Mouse (Mus musculus): ENCODE measurements at regions not wholly inside any gene's neighbourhood (a gene's known extent, or its start where the extent isn't known, plus 50 kb on each side); places are given as distances from the start of the nearest gene placed in this dataset.

DNA sequence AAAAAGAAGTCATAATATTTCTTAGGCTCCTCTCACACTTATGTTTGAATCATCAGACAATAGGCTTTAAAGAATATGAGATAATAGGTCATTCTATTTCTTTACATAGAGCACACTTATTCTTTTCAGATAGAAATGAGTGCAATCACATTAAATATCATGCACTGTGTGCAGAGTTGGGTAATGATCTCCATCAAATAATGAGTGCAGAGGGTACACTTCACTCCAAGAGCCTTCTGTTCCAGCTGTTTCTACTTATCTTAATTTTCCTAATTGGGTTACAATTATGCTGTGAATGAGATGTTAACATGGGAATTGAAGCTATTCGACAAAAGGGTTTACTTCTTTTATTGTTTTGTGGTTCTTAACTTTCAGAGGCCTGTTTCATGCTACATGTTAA, 707.5 kb upstream of the Mdga2 start:
- TF ChIP-seq ZMIZ1 (IDR thresholded peaks at IDR 0.05; ENCODE audit: low read depth, low read length) (no peak), EP300 (IDR thresholded peaks at IDR 0.05; ENCODE audit: low read depth in 1 of 2, low read length in 2 of 2) (no peak), RCOR1 (IDR thresholded peaks at IDR 0.05; ENCODE audit: low read depth, low read length) (no peak), POLR2A (IDR thresholded peaks at IDR 0.05; ENCODE audit: control insufficient read depth in 1 of 2, insufficient read depth in 1 of 2, low read depth in 1 of 2, low read length in 2 of 2, poor library complexity in 1 of 2) (no peak), CTCF (IDR thresholded peaks at IDR 0.05 in 2 of 3, conservative IDR thresholded peaks at IDR 0.05 in 1 of 3; ENCODE audit: control insufficient read depth in 1 of 3, insufficient read depth in 1 of 3, low read depth in 2 of 3, low read length in 3 of 3, poor library complexity in 1 of 3, severe bottlenecking in 1 of 3) (no peak), ZKSCAN1 (IDR thresholded peaks at IDR 0.05; ENCODE audit: low read depth, low read length) (no peak), USF1 (IDR thresholded peaks at IDR 0.05; ENCODE audit: low read depth, low read length) (no peak), CHD1 (IDR thresholded peaks at IDR 0.05; ENCODE audit: low read depth, low read length) (no peak), GATA1 (IDR thresholded peaks at IDR 0.05; ENCODE audit: low read depth, low read length) (no peak), CHD2 (IDR thresholded peaks at IDR 0.05; ENCODE audit: low read length) (no peak), TCF12 (IDR thresholded peaks at IDR 0.05; ENCODE audit: low read depth, low read length) (no peak), ELF1 (IDR thresholded peaks at IDR 0.05; ENCODE audit: low read depth, low read length) (no peak), MXI1 (IDR thresholded peaks at IDR 0.05; ENCODE audit: low read depth, low read length) (no peak)
